In genomic region chr6:88074752-88075554, GRCm38 (mm10) we compare ENCODE assay signal across 8 mouse cellular contexts. TPM values are rescaled to one million over a fixed set of nuclear protein-coding genes. Genes with fewer than 3 reads are reported as not detected.
DNase-seq lines count a peak whose midpoint lies in the region; ATAC-seq lines count a peak whose summit lies in the region.

No protein-coding gene starts in this region.

- peaks cover 7% of the 10 kb centered on the region; the same call in 1 of the 2 replicates for H3K27me3 ChIP-seq in heart, embryonic 14.5 days (ENCODE audit: control insufficient read depth, insufficient read depth, low read length)
- H3K27me3 ChIP-seq in liver, embryonic 13.5 days: no peaks in the 10 kb centered on the region
- H3K27me3 ChIP-seq in stomach, embryonic 16.5 days (ENCODE audit: control insufficient read depth, insufficient read depth, low read length): no peaks in the 10 kb centered on the region

- peak overlapping the region; percentile 84 for H3K4me2 ChIP-seq in heart, embryonic 14.5 days (ENCODE audit: low read length)
- H3K4me2 ChIP-seq in liver, embryonic 13.5 days: peak overlapping the region; percentile 80
- peak overlapping the region; percentile 88 for H3K4me2 ChIP-seq in stomach, embryonic 16.5 days (ENCODE audit: low read depth, low read length)

- peak overlapping the region; percentile 71 for H3K9ac ChIP-seq in heart, embryonic 14.5 days (ENCODE audit: low read length)
- H3K9ac ChIP-seq in liver, embryonic 13.5 days: peak overlapping the region; percentile 73
- peak overlapping the region; percentile 80 for H3K9ac ChIP-seq in stomach, embryonic 16.5 days (ENCODE audit: low read length)

- peak; percentile 98 for ATAC-seq in CD4-positive, CD25-positive, alpha-beta regulatory T cell, adult 4 months
- ATAC-seq in heart, embryonic 14.5 days (ENCODE audit: insufficient number of reproducible peaks, insufficient read depth, low FRiP score, low read depth): peak; percentile 96
- ATAC-seq in liver, embryonic 13.5 days (ENCODE audit: low read depth): peak; percentile 96
- peak; percentile 99 for ATAC-seq in stomach, embryonic 16.5 days (ENCODE audit: insufficient read depth, low FRiP score)

- H3K27ac ChIP-seq in heart, embryonic 14.5 days (replicated peaks in 1 of 2; ENCODE audit: control insufficient read depth in 1 of 2, insufficient read depth in 1 of 2, low read depth in 2 of 2, low read length in 2 of 2): peak overlapping the region; percentile 57 to 82
- H3K27ac ChIP-seq in liver, embryonic 13.5 days: peak overlapping the region; percentile 87
- H3K27ac ChIP-seq in stomach, embryonic 16.5 days (ENCODE audit: low read length): peak overlapping the region; percentile 86

- WGBS in heart, embryonic 14.5 days: 5% methylated on average over 32 of the region's 32 CpGs
- WGBS in liver, embryonic 13.5 days (ENCODE audit: insufficient replicate concordance): 3% methylated on average over 32 of the region's 32 CpGs
- 4% methylated on average over 32 of the region's 32 CpGs for WGBS in stomach, embryonic 16.5 days

- peak overlapping the region; percentile 43 to 48 for H3K4me3 ChIP-seq in heart, embryonic 14.5 days (ENCODE audit: control insufficient read depth in 1 of 2, insufficient read depth in 1 of 2, low read depth in 1 of 2, low read length in 2 of 2)
- peak overlapping the region; percentile 61 for H3K4me3 ChIP-seq in liver, embryonic 13.5 days (replicated peaks)
- peak overlapping the region; percentile 52 for H3K4me3 ChIP-seq in stomach, embryonic 16.5 days (replicated peaks; ENCODE audit: low read length)

- H3K9me3 ChIP-seq in heart, embryonic 14.5 days (ENCODE audit: control insufficient read depth, low read length): no peaks in the 10 kb centered on the region
- no peaks in the 10 kb centered on the region for H3K9me3 ChIP-seq in liver, embryonic 13.5 days (replicated peaks)
- no peaks in the 10 kb centered on the region for H3K9me3 ChIP-seq in stomach, embryonic 16.5 days (replicated peaks; ENCODE audit: control insufficient read depth, low read length)

- H3K4me1 ChIP-seq in heart, embryonic 14.5 days (ENCODE audit: control insufficient read depth in 2 of 2, insufficient read depth in 2 of 2, low read length in 2 of 2): peaks cover 3 to 8% of the 10 kb centered on the region in 2 experiments; a peak in 1 of 4 replicates
- peaks cover 37% of the 10 kb centered on the region for H3K4me1 ChIP-seq in liver, embryonic 13.5 days (replicated peaks)
- 0 out of 2 replicates have a peak, but pooled peaks cover 3% of the 10 kb centered on the region for H3K4me1 ChIP-seq in stomach, embryonic 16.5 days (ENCODE audit: control insufficient read depth, insufficient read depth, low read length)

- no peaks in the 10 kb centered on the region for H3K36me3 ChIP-seq in heart, embryonic 14.5 days (ENCODE audit: control insufficient read depth, insufficient read depth, low read length)
- no peaks in the 10 kb centered on the region for H3K36me3 ChIP-seq in liver, embryonic 13.5 days
- no peaks in the 10 kb centered on the region for H3K36me3 ChIP-seq in stomach, embryonic 16.5 days (ENCODE audit: control insufficient read depth, insufficient read depth, low read length)

- DNase-seq in c-Kit-negative CD71-positive TER-119-positive erythroid progenitor cells, embryonic 14.5 days (ENCODE audit: low read depth, low spot score): peak; percentile 85
- DNase-seq in fibroblast of lung, adult 2 months (ENCODE audit: low read depth): peak; percentile 96
- peak; percentile 97 for DNase-seq in kidney, postnatal 14 days
- peak; percentile 93 for DNase-seq in liver, embryonic 13.5 days
- peak; percentile 94 for DNase-seq in neural tube, embryonic 10.5 days (ENCODE audit: extremely low spot score, low spot score)

RNA-seq across cellular contexts. Expression of gene Rpn1, which starts 9.3 kb away (rescaled TPM):
- polyA plus RNA-seq in CD4-positive, CD25-positive, alpha-beta regulatory T cell, adult 4 months (2017; shearing (Covaris generic)): 100 to 1,000 TPM; 108 to 117 TPM
- 179 and 180 TPM in 2 replicates for polyA plus RNA-seq in heart, embryonic 14.5 days (2014; fragmentation: Nextera tagmentation; extraction: Ambion mirVana)
- polyA plus RNA-seq in liver, embryonic 13.5 days (2015; fragmentation: Nextera tagmentation; extraction: Ambion mirVana): 198 and 228 TPM in 2 replicates
- polyA plus RNA-seq in stomach, embryonic 16.5 days (2015; fragmentation: Nextera tagmentation; extraction: Ambion mirVana): 468 and 478 TPM in 2 replicates

RNA-seq across cellular contexts. Expression of gene Rab7, which starts 29.9 kb away (rescaled TPM):
- 100 to 1,000 TPM; 264 to 299 TPM for polyA plus RNA-seq in CD4-positive, CD25-positive, alpha-beta regulatory T cell, adult 4 months (2017; shearing (Covaris generic))
- 234 and 241 TPM in 2 replicates for polyA plus RNA-seq in heart, embryonic 14.5 days (2014; fragmentation: Nextera tagmentation; extraction: Ambion mirVana)
- polyA plus RNA-seq in liver, embryonic 13.5 days (2015; fragmentation: Nextera tagmentation; extraction: Ambion mirVana): 108 and 132 TPM in 2 replicates
- polyA plus RNA-seq in stomach, embryonic 16.5 days (2015; fragmentation: Nextera tagmentation; extraction: Ambion mirVana): 246 and 267 TPM in 2 replicates

Comparison
In these comparisons a context has a peak if more than half of its experiments do, and no peak if none do; other contexts are left out.
1. Peak in every context shown above with its lines: DNase-seq, ATAC-seq, H3K4me3 ChIP-seq and H3K27ac ChIP-seq.